Mouse (Mus musculus) kidney, embryonic 14.5 days (tissue): ENCODE measurements around the gene Ngef. TPM values are rescaled to one million over a fixed set of nuclear protein-coding genes. Genes with fewer than 3 reads are reported as not detected.
A peak's percentile ranks its signal among the peaks of the same experiment; 100 is the strongest.

ENCODE experiments used
- ATAC-seq: fragments of 200-750 bp; cut with Nextera tagmentation; 2 replicates; pipeline ENCODE4 v1.8.0; 2017; ENCODE audit warnings: moderate number of reproducible peaks, mild to moderate bottlenecking, moderate TSS enrichment, moderate library complexity; ENCODE audit not compliant: low FRiP score, low TSS enrichment
- H3K27ac ChIP-seq: fragments of 300-500 bp; sonication (generic); 2 replicates; pipeline ENCODE4 v1.5.1; 2014; ENCODE audit warnings: low read depth, mild to moderate bottlenecking, low read length, moderate library complexity, mixed read lengths
- H3K27me3 ChIP-seq: fragments of 300-500 bp; sonication (generic); 2 replicates; pipeline ENCODE4 v1.6.1; 2014; ENCODE audit warnings: mild to moderate bottlenecking, low read length; ENCODE audit not compliant: control insufficient read depth, insufficient read depth
- H3K36me3 ChIP-seq: fragments of 300-500 bp; sonication (generic); 2 replicates; pipeline ENCODE4 v1.6.1; 2014; ENCODE audit warnings: low read length, mixed read lengths; ENCODE audit not compliant: control insufficient read depth, insufficient read depth
- H3K4me1 ChIP-seq: fragments of 300-500 bp; sonication (generic); 2 replicates; pipeline ENCODE4 v1.6.1; 2014; ENCODE audit warnings: low read length, mixed read lengths; ENCODE audit not compliant: control insufficient read depth, insufficient read depth
- H3K4me2 ChIP-seq: fragments of 300-500 bp; sonication (generic); replicated peaks from 2 replicates; pipeline ENCODE4 v1.6.1; 2014; ENCODE audit warnings: low read depth, mild to moderate bottlenecking, low read length
- H3K4me3 ChIP-seq: fragments of 300-500 bp; sonication (generic); 2 replicates; pipeline ENCODE4 v1.5.1; 2014; ENCODE audit warnings: mild to moderate bottlenecking, low read length
- H3K9ac ChIP-seq: fragments of 300-500 bp; sonication (generic); 2 replicates; pipeline ENCODE4 v1.6.1; 2014; ENCODE audit warnings: low read depth, mild to moderate bottlenecking, low read length, moderate library complexity
- H3K9me3 ChIP-seq: fragments of 300-500 bp; sonication (generic); 2 replicates; pipeline ENCODE4 v1.6.1; 2016; ENCODE audit warnings: low read length; ENCODE audit not compliant: control insufficient read depth
- WGBS: fragments of 180-500 bp; shearing (Covaris S2); extraction: QIAGEN DNeasy Blood & Tissue Kit; methylation state at CpG from one replicate; pipeline ENCODE4 v1.1.7; 2014; 5-methylcytosine and 5-hydroxymethylcytosine counted together
- polyA plus RNA-seq: library from polyadenylated mRNA; unstranded; fragments of >200 nt; fragmentation: Nextera tagmentation; extraction: Ambion mirVana; gene quantifications from 2 replicates; pipeline ENCODE4 v1.2.1, GENCODE M21; 2014

The Ngef gene
- polyA plus RNA-seq, 1 experiment from 2014 or later: 1.5 TPM

GRCm38 (mm10) chr1:87537008-87537407 lies 36.7 kb downstream of the Ngef start:
- ATAC-seq: no peak
- no peak overlapping the region for H3K9ac ChIP-seq
- WGBS: 95% methylated on average over 1 of the region's 1 CpGs
- no peak overlapping the region for H3K4me3 ChIP-seq
- H3K36me3 ChIP-seq: no peaks in the 10 kb centered on the region
- no peak overlapping the region for H3K27ac ChIP-seq
- no peaks in the 10 kb centered on the region for H3K9me3 ChIP-seq
- H3K4me2 ChIP-seq: no peak overlapping the region
- no peaks in the 10 kb centered on the region for H3K4me1 ChIP-seq
- H3K27me3 ChIP-seq: no peaks in the 10 kb centered on the region

- Histone ChIP-seq H3K9ac (no peak overlapping the region), H3K4me3 (no peak overlapping the region), H3K9me3 (no peaks in the 10 kb centered on the region), H3K27ac (no peak overlapping the region), H3K27me3 (no peaks in the 10 kb centered on the region), H3K4me1 (no peaks in the 10 kb centered on the region), H3K36me3 (no peaks in the 10 kb centered on the region), H3K4me2 (no peak overlapping the region)
- ATAC-seq: no peak
- WGBS: 48% methylated on average over 3 of the region's 3 CpGs
Observed at GRCm38 (mm10) chr1:87534118-87534517, 39.6 kb downstream of the Ngef start.

GRCm38 (mm10) chr1:87532346-87532745 lies 41.3 kb downstream of the Ngef start:
- no peaks in the 10 kb centered on the region for H3K36me3 ChIP-seq
- ATAC-seq: no peak

GRCm38 (mm10) chr1:87527191-87527590 lies 46.5 kb downstream of the Ngef start:
- Histone ChIP-seq H3K36me3 (no peaks in the 10 kb centered on the region), H3K27ac (no peak overlapping the region), H3K4me3 (no peak overlapping the region), H3K9me3 (no peaks in the 10 kb centered on the region), H3K4me2 (no peak overlapping the region), H3K9ac (no peak overlapping the region), H3K4me1 (no peaks in the 10 kb centered on the region), H3K27me3 (no peaks in the 10 kb centered on the region)
- WGBS: 77% methylated on average over 9 of the region's 9 CpGs
- ATAC-seq: no peak

More at GRCm38 (mm10) chr1:87532346-87532745, 41.3 kb downstream of the Ngef start:
- WGBS: 75% methylated on average over 4 of the region's 4 CpGs
- no peaks in the 10 kb centered on the region for H3K9me3 ChIP-seq
- no peaks in the 10 kb centered on the region for H3K27me3 ChIP-seq
- H3K4me1 ChIP-seq: no peaks in the 10 kb centered on the region
- H3K4me2 ChIP-seq: no peak overlapping the region
- H3K4me3 ChIP-seq: no peak overlapping the region
- H3K9ac ChIP-seq: no peak overlapping the region
- no peak overlapping the region for H3K27ac ChIP-seq

GRCm38 (mm10) chr1:87525041-87525440 lies 48.6 kb downstream of the Ngef start:
- Histone ChIP-seq H3K9ac (no peak overlapping the region), H3K4me1 (no peaks in the 10 kb centered on the region), H3K27me3 (no peaks in the 10 kb centered on the region), H3K36me3 (no peaks in the 10 kb centered on the region), H3K27ac (no peak overlapping the region), H3K9me3 (no peaks in the 10 kb centered on the region), H3K4me3 (no peak overlapping the region), H3K4me2 (no peak overlapping the region)
- ATAC-seq: no peak
- 92% methylated on average over 7 of the region's 7 CpGs for WGBS

GRCm38 (mm10) chr1:87521523-87521922 lies 52.1 kb downstream of the Ngef start:
- no peak for ATAC-seq
- Histone ChIP-seq H3K9ac (no peak overlapping the region), H3K4me3 (no peak overlapping the region), H3K9me3 (no peaks in the 10 kb centered on the region), H3K27me3 (no peaks in the 10 kb centered on the region), H3K4me2 (no peak overlapping the region), H3K36me3 (no peaks in the 10 kb centered on the region), H3K4me1 (no peaks in the 10 kb centered on the region), H3K27ac (no peak overlapping the region)
- WGBS: 79% methylated on average over 1 of the region's 1 CpGs

- H3K9ac ChIP-seq: no peak overlapping the region
- no peak for ATAC-seq
- no peaks in the 10 kb centered on the region for H3K27me3 ChIP-seq
- H3K4me2 ChIP-seq: no peak overlapping the region
- H3K27ac ChIP-seq: no peak overlapping the region
- no peaks in the 10 kb centered on the region for H3K36me3 ChIP-seq
- H3K9me3 ChIP-seq: no peaks in the 10 kb centered on the region
- H3K4me3 ChIP-seq: no peak overlapping the region
- H3K4me1 ChIP-seq: no peaks in the 10 kb centered on the region
Observed at GRCm38 (mm10) chr1:87520467-87520866, 53.2 kb downstream of the Ngef start.

GRCm38 (mm10) chr1:87510845-87511244 lies 62.8 kb downstream of the Ngef start:
- H3K36me3 ChIP-seq: no peaks in the 10 kb centered on the region
- H3K27me3 ChIP-seq: peaks cover 38% of the 10 kb centered on the region
- no peak overlapping the region; the same call in 1 of the 2 replicates for H3K4me3 ChIP-seq
- WGBS: 12% methylated on average over 5 of the region's 5 CpGs
- no peak for ATAC-seq
- no peak overlapping the region for H3K4me2 ChIP-seq
- H3K9me3 ChIP-seq: no peaks in the 10 kb centered on the region
- H3K27ac ChIP-seq: no peak overlapping the region
- peaks cover 10% of the 10 kb centered on the region for H3K4me1 ChIP-seq
- H3K9ac ChIP-seq: no peak overlapping the region

- Histone ChIP-seq H3K27me3 (peaks cover 38% of the 10 kb centered on the region), H3K9ac (peak overlapping the region; percentile 59), H3K9me3 (no peaks in the 10 kb centered on the region), H3K4me3 (peak overlapping the region; percentile 71), H3K36me3 (no peaks in the 10 kb centered on the region), H3K27ac (no peak overlapping the region), H3K4me1 (peaks cover 10% of the 10 kb centered on the region), H3K4me2 (peak overlapping the region; percentile 99)
- ATAC-seq: peak; percentile 85
- 1% methylated on average over 32 of the region's 61 CpGs for whole genome bisulfite sequencing
Observed at GRCm38 (mm10) chr1:87510166-87510691, 63.4 kb downstream of the Ngef start.
